Mouse (Mus musculus): ENCODE data around the gene Gm9913. TPM values are rescaled to one million over a fixed set of nuclear protein-coding genes. Genes with fewer than 3 reads are reported as not detected.

Gene Gm9913
- under 1 TPM; 0.21 to 0.37 TPM for total RNA-seq (2021)

DNA sequence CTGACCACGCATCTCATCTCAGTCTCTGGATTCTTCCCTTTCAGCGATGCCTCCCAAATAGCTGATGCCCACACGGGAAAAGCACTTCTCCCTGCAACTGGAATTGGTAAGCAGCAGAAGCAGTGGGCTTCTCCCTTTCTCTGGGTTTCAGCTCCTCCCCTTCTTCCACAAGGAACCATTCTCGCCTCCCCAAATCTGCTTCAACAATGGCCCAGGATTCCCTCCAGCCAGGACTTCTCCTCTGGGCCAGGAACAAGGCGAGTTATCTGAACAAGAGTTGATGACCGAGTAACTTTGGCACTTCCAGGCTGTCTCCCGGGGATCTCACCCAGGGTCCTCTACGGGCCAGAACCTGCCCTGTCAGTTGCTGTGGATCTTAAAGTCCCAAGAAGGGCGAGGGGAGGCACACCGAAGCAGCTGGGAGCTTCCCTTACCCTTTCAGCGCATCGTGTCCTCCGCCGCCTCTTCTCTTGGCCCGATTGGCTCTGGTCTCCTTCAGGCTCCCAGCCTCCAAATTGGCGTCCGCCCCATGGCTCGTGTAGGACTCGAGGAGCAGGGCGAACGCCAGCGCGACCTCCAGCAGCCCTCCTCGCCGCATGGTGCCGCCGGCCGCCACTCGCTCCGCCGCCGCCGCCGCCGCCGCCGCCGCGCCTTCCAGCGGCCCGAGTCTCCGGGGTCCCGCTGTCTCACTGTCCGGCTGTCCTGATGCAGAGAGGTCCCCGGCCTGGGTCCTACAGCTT, at the start of gene Gm9913:
TSS of gene Gm9913 (plus strand) at position 84 of the 740 bp plus-strand sequence.
- no peak for DNase-seq (ENCODE audit: extremely low spot score in 1 of 2, low spot score in 1 of 2)

DNA sequence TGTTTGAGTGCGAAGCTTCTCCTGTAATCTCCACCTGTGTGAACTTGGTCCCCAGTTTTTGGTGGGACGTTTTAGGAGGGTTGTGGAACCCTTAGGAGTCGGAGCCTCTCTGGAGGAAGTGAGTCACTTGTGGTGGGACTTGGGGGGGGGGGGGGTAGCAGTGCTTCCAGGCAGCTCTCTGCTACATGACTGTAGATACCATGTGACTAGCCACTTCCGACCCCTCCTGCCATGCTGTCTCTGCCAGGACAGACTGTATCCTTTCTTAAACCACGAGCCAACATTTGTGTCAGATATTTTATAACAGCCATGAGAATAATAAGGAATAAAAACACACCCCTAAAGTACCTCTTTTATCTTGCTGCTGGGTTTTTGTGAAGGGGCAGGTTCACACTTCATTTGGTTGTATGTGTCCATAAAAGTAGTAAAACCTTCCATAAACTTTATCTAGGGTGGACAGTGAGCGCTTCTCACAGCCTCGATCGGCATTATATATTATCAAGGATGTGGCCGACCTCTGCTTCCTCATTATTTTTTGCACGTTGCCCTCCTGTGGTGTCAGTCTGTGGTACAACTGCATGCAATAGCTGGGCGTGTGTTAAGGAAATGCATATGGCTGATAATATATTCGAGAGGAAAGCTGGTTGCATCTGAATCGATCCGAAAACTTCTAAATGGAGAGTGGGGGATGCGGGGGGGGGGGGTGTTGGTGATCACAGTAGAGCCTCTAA, 48.7 kb upstream of the Gm9913 start:
- DNase-seq (ENCODE audit: extremely low spot score in 1 of 2, low spot score in 1 of 2), result no peak

DNA sequence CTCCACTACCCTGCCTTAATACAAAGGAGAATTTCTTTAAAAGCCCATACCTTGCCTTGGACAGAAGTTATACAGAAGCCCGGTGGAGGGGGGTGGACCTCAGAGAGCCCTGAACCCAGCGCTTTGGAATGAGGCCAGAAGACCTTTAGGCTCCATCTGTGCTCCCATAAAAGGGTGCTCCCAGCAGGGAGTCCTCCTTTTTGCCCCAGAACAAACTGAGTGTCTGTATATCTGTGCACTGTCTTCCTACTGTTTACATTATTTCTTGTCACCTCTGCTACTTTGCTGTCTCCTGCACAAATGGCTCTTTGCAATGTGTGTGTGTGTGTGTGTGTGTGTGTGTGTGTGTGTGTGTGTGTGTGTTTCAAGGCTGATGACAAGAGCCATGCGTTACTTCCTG, 45.8 kb upstream of the Gm9913 start:
- no peak for DNase-seq (ENCODE audit: extremely low spot score in 1 of 2, low spot score in 1 of 2)

DNA sequence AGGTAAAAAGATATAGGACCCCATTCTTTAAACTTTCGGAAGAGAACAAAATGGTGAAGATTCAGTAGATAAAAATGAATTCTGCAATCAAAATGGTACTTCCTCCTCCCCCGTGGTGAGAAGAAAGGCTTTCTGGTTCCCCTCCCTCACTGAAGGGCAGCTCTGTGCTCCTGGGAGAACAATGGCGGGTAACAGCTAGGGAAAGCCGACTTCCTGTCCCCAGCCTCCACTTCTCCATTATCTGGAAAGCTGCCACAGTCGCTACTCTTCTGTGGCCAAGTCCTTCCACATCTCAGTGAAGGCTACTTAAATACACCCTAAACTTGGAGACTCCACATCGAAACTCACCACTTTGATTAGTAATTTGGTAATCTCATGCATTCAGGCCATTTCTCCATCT, 40.9 kb upstream of the Gm9913 start:
- DNase-seq (ENCODE audit: extremely low spot score in 1 of 2, low spot score in 1 of 2), result no peak

DNA sequence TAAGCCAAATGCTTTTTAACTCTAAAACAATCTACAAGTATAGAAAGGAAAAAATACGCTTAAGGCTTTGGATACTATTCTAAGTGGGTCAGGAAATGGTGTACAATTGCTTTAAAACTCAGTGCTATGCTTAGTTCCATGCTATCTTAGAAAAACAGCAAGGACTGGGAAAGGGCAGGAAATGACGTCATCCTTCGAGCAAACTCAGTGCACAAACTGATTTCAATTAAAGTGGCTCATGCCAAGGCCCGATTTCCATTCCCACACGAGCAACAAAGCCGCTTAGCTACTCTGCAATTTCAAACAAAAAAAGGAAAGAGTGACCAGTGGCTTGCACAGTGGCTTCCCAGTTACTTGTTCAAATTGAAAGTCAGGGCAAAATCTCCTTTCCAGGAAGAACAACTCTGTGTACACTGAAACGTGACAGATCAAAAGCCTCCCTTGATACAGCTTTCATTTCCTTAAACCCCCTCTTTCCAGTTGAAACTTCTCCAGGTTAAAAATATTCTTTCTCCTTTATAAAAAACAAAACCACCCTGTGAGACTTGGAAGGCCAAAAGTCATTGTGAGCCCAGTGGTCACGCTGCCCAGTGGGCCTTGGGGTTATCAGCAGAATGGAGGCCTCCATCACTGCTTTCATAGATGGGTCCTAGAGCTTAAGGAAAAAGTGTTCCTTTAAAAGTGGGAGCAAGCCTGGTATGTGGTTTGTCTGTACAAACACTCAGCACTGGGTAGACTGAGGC, 34.2 kb upstream of the Gm9913 start:
- DNase-seq (ENCODE audit: extremely low spot score in 1 of 2, low spot score in 1 of 2), result no peak

DNA sequence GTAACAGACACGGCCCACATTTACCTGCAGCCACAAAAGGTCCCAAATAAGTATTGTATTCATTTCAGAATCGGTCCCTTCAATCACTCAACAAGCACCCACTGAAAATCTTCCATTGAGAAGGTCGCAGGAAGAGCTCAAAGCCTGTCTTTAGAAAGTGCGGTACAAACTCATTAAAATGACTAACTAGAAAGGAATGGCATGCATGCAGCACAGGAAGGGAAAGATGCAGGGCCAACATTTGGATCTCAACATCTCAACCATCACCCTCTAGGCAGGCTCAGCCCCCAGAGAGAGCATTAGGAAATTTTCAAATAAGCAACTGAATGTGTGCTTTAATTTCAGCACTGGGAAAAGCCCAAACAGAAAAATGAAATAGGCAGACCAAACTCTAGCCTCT, 33.2 kb upstream of the Gm9913 start:
- DNase-seq (ENCODE audit: extremely low spot score in 1 of 2, low spot score in 1 of 2), result no peak

DNA sequence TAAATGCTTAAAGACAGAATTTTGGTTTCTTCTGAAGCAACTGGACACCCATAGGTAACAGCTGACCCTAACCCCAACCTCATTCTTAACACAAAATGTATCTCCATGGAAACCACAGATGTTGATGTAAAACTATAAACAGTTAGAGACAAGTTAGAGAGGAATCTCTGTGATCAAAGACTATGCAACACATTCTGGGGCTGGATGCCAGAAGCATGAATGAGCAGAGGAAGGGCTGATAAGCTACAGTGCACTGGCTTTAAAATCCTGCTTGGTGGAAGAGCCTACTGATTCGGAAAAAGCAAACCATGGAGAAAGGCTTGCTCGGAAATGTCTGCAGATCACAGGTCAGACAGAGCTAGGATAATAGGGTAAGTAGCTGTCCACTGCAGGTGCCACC, 31.7 kb upstream of the Gm9913 start:
- DNase-seq (ENCODE audit: extremely low spot score in 1 of 2, low spot score in 1 of 2), result no peak

DNA sequence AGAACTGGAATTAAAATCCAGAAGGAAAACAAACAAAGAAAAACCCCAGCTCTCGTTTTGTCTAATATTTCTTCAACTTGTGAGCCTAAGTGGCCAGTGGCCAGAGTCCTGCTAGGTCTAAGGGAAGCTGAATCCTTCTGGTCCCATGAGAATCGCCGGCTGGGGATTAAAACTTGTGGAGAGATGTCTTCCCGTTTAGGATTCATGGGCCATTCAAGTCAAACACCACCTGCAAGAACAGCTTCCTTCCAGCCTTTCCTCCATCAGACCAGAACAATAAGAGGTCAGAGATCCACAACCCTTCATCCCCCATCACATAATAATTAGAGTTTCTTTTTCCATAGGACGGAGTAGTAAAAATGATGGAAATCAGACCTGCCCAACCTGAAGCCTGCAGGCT, 30.2 kb upstream of the Gm9913 start:
- no peak for DNase-seq (ENCODE audit: extremely low spot score in 1 of 2, low spot score in 1 of 2)

DNA sequence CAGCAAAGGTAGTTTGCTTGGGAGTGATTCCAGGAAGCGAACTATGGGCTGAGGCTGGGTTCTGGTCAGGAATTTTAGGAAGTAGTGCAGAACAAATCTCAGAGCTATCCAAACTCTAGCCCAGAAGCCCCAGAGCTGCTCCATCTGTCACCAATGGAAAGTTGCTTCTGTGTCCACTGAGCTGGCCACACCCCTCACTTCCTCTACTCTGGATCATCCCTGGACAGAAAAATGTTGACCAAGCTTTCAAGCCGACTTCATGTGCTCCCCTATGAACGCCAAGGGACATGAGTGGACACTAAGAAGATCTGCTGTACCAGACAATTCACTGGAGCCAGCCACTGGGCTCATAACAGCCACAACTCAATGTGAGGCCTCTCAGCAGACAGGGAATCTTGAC, 28.7 kb upstream of the Gm9913 start:
- no peak for DNase-seq (ENCODE audit: extremely low spot score in 1 of 2, low spot score in 1 of 2)

DNA sequence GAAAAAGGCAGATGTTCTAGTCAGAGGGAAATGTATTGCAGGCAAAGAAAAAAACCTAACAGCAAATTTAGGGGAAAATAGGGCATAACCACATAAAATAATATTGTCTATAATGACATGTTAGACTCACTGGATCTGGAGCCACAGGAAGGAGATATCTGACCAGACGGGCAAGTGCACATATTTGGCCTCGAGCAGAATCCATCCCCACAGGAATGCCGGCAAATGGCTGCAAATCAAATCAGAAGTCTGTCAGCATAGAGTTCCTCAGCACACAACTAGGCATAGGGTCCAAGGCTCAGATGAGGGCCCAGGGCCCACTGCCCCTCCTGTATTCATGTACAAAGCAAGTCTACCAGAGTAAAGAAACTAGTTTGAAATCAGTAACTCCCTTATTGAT, 27.5 kb upstream of the Gm9913 start:
- DNase-seq (ENCODE audit: extremely low spot score in 1 of 2, low spot score in 1 of 2), result no peak

DNA sequence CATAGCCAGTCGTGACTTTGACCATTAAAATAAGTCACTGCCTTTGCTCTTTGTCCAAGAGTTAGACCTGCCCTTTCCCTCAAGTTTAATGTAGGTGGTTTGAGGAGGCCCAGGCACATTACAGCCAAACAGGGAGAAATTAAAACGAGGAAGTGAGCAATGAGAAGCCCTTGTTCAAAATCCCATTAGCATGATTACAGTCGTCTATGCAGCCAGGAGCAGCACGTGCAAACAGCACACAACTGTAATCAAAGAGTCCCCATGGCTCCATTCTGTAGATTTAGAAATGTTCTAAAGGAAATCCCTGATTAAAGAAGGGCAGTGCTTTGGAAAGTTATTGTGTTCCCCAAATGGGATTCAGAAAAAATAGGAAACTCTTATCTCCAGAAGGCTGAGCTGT, 26.2 kb upstream of the Gm9913 start:
- DNase-seq (ENCODE audit: extremely low spot score in 1 of 2, low spot score in 1 of 2), result no peak

DNA sequence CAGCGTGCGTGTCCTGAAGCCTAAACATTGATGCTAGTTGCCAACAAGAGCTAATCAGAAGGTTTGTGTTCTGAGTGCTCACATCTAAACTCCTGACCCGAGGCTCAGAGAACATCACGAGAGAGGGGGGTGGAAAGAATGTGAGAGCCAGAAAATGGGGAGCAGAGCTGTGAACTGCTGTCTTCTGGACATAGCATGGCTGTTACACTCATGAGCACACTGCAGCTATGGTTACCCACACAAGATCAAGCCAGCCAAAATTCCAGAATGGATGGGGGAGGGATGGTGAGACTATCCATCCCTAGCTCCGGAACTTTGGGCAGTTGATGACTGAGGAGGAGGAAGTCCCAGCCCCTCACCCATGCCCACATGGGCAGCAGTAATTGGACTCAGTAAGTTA, 24.8 kb upstream of the Gm9913 start:
- DNase-seq (ENCODE audit: extremely low spot score in 1 of 2, low spot score in 1 of 2), result no peak

DNA sequence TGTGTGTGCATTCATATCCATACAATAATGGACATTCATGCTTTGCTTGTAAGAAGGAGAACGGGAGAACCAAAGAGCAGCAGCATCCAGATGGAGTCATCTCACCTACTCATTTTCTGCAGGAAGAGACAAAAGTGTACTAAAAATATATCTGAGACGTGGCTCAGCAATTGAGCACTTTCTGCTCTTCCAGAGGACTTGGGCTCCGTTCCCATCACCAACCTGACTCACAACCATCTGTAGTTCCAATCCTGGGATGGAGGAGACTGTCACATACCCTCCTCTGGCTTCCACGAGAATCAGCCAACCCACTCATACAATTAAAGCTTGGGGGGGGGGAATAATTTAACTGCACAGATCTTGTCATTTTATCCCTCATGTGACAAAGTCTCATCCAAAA, 23.8 kb upstream of the Gm9913 start:
- peak in 1 of 2 experiments; percentile 11 for DNase-seq (ENCODE audit: extremely low spot score in 1 of 2, low spot score in 1 of 2)

DNA sequence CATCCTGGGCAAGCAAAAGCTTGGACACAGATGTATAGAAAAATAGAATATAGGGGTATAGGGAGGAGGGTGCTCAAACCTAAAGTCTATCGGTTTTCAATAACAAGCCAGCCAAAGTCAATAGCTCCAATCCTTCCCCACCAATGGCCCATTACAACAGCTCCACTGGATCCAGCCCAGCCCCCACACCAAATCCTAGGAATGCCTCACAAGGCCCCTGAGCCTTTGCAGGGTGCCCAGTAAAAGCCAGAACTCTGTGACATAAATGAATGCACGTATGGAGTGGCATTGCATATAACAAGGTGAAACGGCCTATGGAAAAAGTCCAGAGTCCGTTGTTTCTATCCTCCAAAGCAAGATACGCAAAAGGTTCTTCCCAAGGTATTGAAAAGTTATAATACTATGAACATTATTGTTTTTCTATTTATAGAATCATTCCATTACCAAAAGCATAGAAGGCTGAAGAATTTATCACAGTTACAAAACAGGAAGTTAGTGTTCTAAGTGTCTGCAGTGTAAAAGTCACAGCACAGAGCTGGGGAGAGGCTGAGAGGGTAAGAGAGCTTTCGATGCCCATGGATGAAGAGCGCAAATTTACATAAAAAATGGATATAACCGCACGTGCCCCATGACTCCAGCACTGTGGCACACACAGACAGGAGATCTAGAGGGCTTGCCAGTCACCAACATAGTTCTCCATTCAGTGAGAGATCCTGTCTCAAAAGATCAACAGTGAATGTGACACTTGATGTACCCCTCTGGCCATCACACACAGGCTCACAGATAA, 23.2 kb upstream of the Gm9913 start:
- no peak for DNase-seq (ENCODE audit: extremely low spot score in 1 of 2, low spot score in 1 of 2)

DNA sequence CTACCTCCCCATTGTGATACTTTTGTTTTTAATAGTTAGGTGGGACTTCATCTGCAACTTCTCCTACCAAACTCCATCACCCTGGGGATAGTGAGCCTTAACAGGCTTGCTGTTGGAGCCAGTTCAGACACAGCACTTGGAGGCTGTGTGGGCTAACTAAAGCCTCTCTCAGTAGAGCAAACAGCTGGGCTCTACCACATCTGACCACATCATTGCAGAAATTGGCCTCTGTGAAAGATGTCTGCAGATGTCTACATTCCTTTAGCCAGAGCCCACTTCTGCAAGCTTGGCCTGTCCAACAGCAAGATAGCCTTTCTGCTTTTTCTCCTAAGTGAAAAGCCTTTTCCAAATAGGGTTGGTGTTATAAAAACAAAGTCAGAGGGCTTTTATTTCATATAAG, 20.7 kb upstream of the Gm9913 start:
- DNase-seq (ENCODE audit: extremely low spot score in 1 of 2, low spot score in 1 of 2), result no peak

DNA sequence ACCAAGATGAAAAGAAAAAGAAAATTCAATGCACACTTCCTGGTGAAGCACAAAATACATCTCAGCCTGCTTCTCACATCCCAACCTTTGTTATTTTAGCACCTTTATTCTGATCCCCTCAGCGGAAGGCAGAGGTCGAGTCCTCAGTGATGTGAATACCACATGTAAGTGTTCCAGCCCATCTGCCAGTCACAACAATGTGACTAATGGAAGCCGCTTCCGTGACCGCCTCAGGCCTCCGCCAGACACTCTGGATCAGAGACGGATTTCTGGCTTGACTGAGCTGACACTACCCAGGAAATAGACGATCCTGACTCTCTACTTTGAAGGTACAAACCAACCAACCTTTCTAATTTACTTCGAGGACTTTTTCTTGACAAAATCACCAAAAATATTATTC, 20.0 kb upstream of the Gm9913 start:
- DNase-seq (ENCODE audit: extremely low spot score in 1 of 2, low spot score in 1 of 2), result no peak

DNA sequence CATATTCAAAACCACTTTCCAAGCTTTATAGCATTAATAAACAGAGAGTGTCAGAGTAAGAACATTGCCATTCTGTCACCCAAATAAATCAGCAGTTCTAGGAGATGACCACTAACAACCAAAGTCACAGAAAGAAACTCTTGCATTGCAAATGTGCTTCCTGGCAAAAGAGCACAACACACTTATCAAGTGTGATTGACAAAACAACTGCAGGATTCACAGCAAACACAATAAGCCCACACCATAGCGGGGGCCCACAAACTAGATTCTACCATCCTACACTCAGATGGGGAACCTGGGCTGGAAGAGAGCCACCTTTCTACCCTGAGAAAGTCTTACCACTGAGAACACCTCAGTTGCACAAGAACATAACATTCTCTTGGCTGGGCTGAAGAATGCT, 14.9 kb upstream of the Gm9913 start:
- no peak for DNase-seq (ENCODE audit: extremely low spot score in 1 of 2, low spot score in 1 of 2)

DNA sequence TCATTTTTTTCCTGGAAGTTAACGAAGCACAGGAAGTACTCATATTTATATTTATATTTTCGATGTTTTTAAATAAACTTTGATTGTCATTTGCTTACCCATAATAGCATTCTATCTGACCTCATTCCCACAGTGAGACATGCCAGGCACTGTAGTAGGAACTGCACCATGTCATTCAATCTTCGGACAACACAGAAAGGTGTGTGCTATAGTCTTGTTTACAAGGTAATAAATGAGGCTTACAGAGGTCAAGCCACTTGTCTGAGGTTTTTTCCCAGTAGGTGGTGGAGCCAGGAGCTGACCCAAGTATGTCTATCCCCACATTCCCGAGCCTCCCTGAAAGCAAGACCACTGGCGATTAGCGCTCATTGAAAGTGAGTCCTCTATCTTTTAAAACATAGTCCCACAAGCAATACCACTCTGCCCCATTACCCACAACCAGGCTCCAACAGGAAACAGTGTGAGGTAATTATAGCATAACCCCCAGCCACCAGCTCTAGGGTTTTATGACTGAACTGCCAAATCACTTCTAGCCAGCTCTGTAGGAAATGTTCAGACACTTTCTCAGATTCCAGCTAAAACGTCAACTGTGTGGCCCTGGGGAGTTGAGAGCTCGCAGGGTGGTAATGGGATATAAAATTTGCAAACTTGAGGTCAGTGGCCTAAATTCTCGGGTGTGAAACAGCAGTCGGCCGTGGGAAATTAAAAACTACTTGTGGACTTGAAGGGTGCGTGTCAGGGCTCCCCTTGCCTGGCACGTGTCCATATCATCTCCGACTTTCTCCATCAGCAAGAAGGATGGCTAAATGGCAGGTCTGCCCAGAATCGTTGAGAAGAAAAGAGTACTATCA, 12.6 kb upstream of the Gm9913 start:
- DNase-seq (ENCODE audit: extremely low spot score in 1 of 2, low spot score in 1 of 2), result no peak

DNA sequence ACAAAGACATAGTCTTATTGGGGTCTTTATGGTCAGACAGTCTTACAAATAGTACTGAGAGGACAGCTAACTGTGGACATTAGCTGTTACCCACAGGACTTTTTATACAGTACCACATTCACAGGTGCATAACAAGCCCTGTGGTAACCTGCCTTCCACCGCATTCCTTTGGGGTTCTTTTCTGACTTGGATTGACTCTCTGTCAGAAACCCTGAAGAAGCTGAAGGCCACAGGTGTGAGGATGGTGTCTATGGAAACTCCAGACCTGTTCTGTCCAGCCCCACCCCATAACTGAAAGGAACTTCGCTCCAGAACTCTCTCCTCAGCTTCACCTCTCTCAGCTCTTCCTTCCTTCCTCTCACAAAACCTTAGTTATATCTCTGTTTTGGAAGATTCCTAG, 10.6 kb upstream of the Gm9913 start:
- no peak for DNase-seq (ENCODE audit: extremely low spot score in 1 of 2, low spot score in 1 of 2)

Data from layer of hippocampus, postnatal 25 days (tissue).